Mouse (Mus musculus) lung, adult 2 months (tissue): ENCODE measurements around the gene Tmprss12.
"Not testable (repeated sequence)": the region's sequence is repeated elsewhere in the genome, so short reads cannot be mapped to it uniquely, and the experiment has no call there.

Source experiments
- CTCF ChIP-seq: fragments of 200-500 bp; IDR thresholded peaks from 2 replicates; pipeline ENCODE4 v1.5.1; 2011; ENCODE audit warnings: mild to moderate bottlenecking, low read length, control low read depth; ENCODE audit not compliant: insufficient read depth
- POLR2A ChIP-seq: fragments of 200-500 bp; IDR thresholded peaks from 2 replicates; pipeline ENCODE4 v1.6.1; 2011; ENCODE audit warnings: low read depth, mild to moderate bottlenecking, control low read depth, low read length, borderline replicate concordance; ENCODE audit errors: extremely low read depth

DNA sequence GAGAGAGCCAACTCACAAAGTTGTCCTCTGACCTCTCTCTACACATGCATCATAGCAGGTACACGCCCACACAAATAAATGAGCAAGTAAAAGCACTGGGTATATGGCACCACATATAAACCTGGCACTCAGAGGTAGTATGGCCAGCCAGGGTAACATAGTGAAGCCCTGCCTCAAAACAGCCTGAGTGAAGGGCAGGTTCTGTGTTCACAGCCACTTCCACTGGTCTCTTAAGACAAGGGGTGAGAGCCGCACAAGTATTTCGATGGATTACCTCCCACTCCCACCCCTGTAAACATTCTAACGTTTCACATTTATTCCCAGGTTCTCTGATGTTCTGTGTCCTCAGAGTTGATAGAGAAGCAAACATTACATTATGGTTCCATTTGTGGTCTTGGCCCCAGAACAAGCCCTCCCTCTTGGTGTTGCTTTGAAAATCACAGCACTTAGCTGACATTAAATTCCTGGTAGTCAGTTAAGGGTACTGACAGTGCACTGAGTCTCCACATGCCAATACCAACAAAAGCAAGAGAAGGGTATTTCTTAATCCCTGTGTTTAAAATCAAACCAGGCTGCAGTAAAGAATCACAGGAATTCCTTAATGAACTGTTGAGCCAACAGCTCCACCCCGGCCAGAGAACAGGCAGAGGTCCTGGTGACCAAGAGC is 60.8 kb downstream of the Tmprss12 start:
- TF ChIP-seq CTCF, POLR2A: not testable (repeated sequence)
